Mouse (Mus musculus) heart, postnatal 0 days (tissue): ENCODE measurements at regions not wholly inside any gene's neighbourhood (a gene's known extent, or its start where the extent isn't known, plus 50 kb on each side); places are given as distances from the start of the nearest gene placed in this dataset.

Source experiments
- CTCF ChIP-seq: IDR thresholded peaks from 2 replicates; pipeline ENCODE4 v1.5.1; 2016; ENCODE audit warnings: antibody characterized with exemption, control low read depth, low read depth
- EP300 ChIP-seq: IDR thresholded peaks from 2 replicates; pipeline ENCODE4 v1.6.1; 2016; ENCODE audit warnings: antibody characterized with exemption, low read depth

DNA sequence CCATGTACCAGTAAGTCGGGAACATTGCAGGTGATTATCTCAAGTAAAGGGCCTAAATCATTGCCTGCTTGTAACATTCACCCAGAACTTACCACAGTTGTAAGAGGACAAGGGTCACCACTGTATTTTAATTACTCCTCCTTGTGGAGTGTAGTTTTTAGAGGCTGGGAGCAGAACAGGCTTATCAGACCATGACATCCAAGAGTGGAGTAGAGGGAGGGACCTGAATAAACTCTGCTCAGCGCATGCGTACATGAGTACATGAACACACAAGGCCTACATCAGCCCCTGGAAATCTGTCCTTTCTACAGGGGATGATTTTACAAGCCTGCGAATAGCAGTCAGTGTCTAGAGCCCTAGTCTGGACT, 456.4 kb downstream of the Cbln4 start:
- TF ChIP-seq CTCF = no peak
- no peak for TF ChIP-seq EP300
